Mouse (Mus musculus): Measurements from ENCODE around the gene Nol7. TPM values are rescaled to one million over a fixed set of nuclear protein-coding genes. Genes with fewer than 3 reads are reported as not detected.

Nol7 gene
- polyA plus RNA-seq, 1 experiment from 2014 or later = 177 TPM

DNA sequence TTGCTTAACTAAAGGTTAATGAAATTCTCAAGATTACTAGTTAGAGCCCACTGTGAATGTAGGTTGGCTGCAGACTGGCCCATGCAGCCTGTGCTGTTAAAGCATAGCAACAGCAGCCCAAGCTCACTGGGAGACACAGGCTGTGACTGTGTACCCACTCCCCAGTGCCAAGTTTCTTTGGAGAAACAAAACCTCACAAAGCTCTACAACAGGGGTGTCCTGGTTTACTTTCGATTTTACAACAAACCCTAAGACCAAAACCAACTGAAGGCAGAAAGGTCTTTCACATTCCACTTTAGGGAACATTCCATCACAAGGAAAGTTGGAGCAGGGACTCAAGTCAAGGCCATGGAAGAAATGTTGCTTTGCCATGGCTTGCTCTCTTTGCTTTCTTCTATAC is 44.4 kb downstream of the Nol7 start:
- 91% methylated on average over 1 of the region's 1 CpGs for WGBS

DNA sequence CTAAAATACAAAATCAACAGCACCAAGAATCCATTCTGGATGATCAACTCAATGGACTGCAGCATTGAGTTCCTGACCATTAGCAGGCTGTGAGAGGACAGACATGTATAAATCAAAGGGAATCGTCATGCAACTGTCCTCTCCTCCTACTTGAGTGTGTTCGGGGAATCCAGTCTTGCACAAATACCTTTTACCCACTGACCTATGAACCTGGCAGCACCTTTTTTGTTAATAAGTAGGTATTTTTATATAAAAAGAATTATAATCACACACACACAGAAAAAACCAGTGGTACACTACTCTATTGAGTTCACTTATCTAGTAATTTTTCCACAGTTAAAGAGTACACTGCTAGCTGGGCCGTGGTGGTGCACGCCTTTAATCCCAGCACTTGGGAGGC is 45.5 kb downstream of the Nol7 start:
- H3K4me2 ChIP-seq (replicated peaks) = no peak overlapping the region
- no peak for ATAC-seq (replicated peaks)
- no peak overlapping the region for H3K4me3 ChIP-seq
- H3K4me1 ChIP-seq = no peaks in the 10 kb centered on the region
- WGBS = 97% methylated on average over 4 of the region's 4 CpGs
- no peaks in the 10 kb centered on the region for H3K27me3 ChIP-seq
- no peak overlapping the region for H3K27ac ChIP-seq (replicated peaks)
- H3K9ac ChIP-seq (replicated peaks) = no peak overlapping the region
- H3K9me3 ChIP-seq = no peaks in the 10 kb centered on the region
- no peaks in the 10 kb centered on the region for H3K36me3 ChIP-seq

More for the DNA sequence above, 44.4 kb downstream of the Nol7 start:
- Histone ChIP-seq H3K36me3 (no peaks in the 10 kb centered on the region), H3K4me2 (replicated peaks) (no peak overlapping the region), H3K27ac (replicated peaks) (no peak overlapping the region), H3K9ac (replicated peaks) (no peak overlapping the region), H3K27me3 (no peaks in the 10 kb centered on the region), H3K4me3 (no peak overlapping the region), H3K9me3 (no peaks in the 10 kb centered on the region), H3K4me1 (no peaks in the 10 kb centered on the region)
- no peak for ATAC-seq (replicated peaks)

DNA sequence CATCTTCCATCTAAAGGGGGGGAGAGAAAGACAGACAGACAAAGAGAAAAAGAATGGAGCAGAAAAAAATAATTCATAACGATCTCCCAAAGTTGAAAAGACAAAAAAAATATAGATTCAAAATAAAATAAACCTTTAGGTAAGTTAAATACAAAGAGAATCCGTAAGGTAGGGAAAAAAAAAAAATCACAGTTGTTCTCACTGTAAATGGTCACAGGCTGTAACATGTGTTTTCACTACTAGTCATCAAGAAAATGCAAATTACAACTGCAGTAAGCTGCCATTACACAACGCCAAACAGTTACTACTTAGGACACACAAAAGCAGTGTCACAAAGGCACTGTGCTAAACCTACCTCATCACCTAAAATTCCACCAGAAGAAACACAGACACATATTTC is 46.5 kb downstream of the Nol7 start:
- 81% methylated on average over 3 of the region's 3 CpGs for WGBS
- Histone ChIP-seq H3K4me2 (replicated peaks) (no peak overlapping the region), H3K36me3 (no peaks in the 10 kb centered on the region), H3K27me3 (no peaks in the 10 kb centered on the region), H3K27ac (replicated peaks) (no peak overlapping the region), H3K9ac (replicated peaks) (no peak overlapping the region), H3K9me3 (no peaks in the 10 kb centered on the region), H3K4me1 (no peaks in the 10 kb centered on the region), H3K4me3 (no peak overlapping the region)
- no peak for ATAC-seq (replicated peaks)

DNA sequence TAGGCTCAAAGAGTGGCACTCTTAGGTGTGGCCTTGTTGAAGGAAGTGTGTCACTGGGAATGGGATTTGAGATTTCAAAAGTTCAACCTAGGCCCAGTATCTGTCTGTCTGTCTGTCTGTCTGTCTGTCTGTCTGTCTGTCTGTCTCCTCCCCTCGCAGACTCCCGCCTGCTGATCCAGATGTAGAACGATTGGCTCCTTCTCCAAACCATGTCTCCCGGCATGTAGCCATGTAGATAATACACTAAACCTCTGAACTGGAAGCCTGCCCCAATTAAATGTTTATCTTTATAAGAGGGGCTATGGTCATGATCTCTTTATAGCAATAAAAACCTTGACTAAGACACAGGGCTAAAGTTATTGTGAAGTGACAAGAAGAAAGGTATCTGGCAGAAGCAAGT is 47.6 kb downstream of the Nol7 start:
- no peak overlapping the region for H3K27ac ChIP-seq (replicated peaks)
- no peak overlapping the region for H3K4me3 ChIP-seq
- no peaks in the 10 kb centered on the region for H3K9me3 ChIP-seq
- no peak overlapping the region for H3K4me2 ChIP-seq (replicated peaks)
- no peak overlapping the region for H3K9ac ChIP-seq (replicated peaks)
- no peaks in the 10 kb centered on the region for H3K36me3 ChIP-seq
- H3K27me3 ChIP-seq = no peaks in the 10 kb centered on the region
- 87% methylated on average over 4 of the region's 4 CpGs for WGBS
- no peak for ATAC-seq (replicated peaks)
- H3K4me1 ChIP-seq = no peaks in the 10 kb centered on the region

DNA sequence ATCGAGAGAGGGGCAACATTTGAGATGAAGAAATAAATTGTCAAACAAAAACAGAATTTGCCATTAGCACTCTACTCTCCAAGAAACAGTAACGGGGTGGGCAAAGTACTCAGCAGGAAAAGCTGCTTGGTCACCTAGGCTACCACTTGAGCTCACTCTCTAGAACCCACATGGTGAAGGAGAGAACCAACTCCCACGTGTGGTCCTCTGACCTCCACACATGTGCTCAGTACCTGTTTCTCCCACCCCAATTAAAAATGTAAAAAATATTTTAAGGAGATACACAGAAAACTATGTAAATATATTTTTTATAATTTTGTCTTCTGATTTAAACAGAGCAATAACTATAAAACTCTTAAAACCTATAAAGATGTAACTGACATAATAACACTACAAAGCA is 49.5 kb downstream of the Nol7 start:
- no peak for ATAC-seq (replicated peaks)
- H3K9ac ChIP-seq (replicated peaks) = no peak overlapping the region
- H3K4me1 ChIP-seq = peaks cover 7% of the 10 kb centered on the region
- no peaks in the 10 kb centered on the region for H3K36me3 ChIP-seq
- no peak overlapping the region for H3K27ac ChIP-seq (replicated peaks)
- H3K4me2 ChIP-seq (replicated peaks) = no peak overlapping the region
- H3K4me3 ChIP-seq = no peak overlapping the region
- no peaks in the 10 kb centered on the region for H3K9me3 ChIP-seq
- 83% methylated on average over 3 of the region's 3 CpGs for WGBS
- no peaks in the 10 kb centered on the region for H3K27me3 ChIP-seq

DNA sequence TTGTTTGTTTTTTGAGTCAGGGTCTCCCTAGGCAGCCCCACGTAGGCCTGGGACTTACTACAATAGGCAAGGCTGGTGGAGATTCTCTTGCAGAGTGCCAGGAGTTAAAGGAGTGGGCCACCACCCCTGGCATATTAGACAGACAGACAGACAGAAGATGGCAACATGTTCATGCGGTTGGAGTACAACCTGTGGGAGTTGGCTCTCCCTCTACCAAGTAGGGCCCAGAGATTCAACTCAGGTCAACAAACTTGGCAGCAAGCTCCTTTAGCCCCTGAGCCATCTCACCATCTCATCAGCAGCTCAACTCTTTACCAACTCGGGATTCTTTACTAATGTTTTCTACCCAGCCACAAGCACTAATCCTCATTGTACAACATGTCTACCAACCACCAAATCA is 52.5 kb downstream of the Nol7 start:
- WGBS = 82% methylated on average over 3 of the region's 3 CpGs
- Histone ChIP-seq H3K27ac (replicated peaks) (no peak overlapping the region), H3K9ac (replicated peaks) (no peak overlapping the region), H3K36me3 (no peaks in the 10 kb centered on the region), H3K4me3 (no peak overlapping the region), H3K4me2 (replicated peaks) (no peak overlapping the region), H3K4me1 (peaks cover 19% of the 10 kb centered on the region), H3K9me3 (no peaks in the 10 kb centered on the region), H3K27me3 (no peaks in the 10 kb centered on the region)
- ATAC-seq (replicated peaks) = no peak

DNA sequence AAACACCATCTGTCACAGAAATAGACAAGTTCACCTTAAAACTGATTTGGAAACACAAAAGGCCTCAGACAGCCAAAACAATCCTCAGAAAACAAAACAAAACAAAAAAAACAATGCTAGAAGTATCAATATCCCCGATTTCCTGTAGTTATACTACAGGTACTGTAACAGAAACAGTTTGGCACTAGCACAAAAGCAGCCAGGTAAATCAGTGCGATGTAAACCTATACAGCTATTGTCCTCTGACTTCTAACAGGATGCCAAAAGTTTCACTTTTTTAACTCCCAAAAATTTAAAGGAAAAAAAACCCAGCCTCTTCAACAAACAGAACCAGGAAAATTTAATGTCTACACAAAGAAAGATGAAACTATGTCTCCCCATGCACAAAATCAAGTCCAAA is 54.0 kb downstream of the Nol7 start:
- Histone ChIP-seq H3K4me2 (replicated peaks) (no peak overlapping the region), H3K4me3 (no peak overlapping the region), H3K27me3 (no peaks in the 10 kb centered on the region), H3K4me1 (peaks cover 19% of the 10 kb centered on the region), H3K9me3 (no peaks in the 10 kb centered on the region), H3K27ac (replicated peaks) (no peak overlapping the region), H3K36me3 (no peaks in the 10 kb centered on the region), H3K9ac (replicated peaks) (no peak overlapping the region)
- WGBS = 91% methylated on average over 2 of the region's 2 CpGs
- ATAC-seq (replicated peaks) = no peak

DNA sequence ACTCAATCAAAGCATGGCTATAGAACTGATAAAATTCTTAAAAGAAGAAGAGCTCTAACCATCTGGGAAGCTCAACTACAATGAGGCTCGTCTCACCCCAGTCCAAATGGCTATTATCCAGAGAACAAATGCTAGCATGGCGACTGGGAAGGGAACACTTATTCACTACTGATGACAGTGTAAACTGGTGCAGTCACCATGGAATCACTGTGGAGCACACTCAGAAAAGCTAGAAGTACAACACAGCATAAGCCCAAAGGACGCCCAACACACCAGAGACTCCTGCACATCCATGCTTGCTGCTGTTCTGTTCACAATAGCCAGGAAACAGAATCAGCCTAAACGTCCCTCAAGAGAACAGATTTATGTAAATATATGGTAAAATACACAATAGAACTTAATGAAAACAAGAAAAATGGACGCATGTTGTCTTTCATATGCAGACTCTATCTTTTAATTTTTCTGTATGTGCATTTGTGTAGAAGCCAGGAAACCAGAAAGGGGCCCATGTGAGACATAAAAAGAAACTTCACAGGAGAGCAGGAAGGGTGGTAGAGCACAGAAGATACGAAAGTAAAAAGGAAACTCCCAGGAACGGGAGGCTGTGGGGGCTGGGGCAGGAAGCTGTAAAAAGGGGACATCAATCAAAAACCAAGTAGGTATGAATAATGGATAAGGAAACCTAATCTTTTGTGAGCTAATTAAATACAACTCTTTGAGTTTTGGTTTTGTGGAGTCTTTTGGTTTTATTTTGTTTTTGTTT is 54.8 kb downstream of the Nol7 start:
- Histone ChIP-seq H3K9ac (replicated peaks) (no peak overlapping the region), H3K4me3 (no peak overlapping the region), H3K4me2 (replicated peaks) (no peak overlapping the region), H3K4me1 (peaks cover 19% of the 10 kb centered on the region), H3K36me3 (no peaks in the 10 kb centered on the region), H3K9me3 (no peaks in the 10 kb centered on the region), H3K27ac (replicated peaks) (0 out of 2 replicates have a peak overlapping the region, but pooled peaks have one; percentile 20), H3K27me3 (no peaks in the 10 kb centered on the region)
- WGBS = 28% methylated on average over 7 of the region's 7 CpGs
- no peak for ATAC-seq (replicated peaks)

DNA sequence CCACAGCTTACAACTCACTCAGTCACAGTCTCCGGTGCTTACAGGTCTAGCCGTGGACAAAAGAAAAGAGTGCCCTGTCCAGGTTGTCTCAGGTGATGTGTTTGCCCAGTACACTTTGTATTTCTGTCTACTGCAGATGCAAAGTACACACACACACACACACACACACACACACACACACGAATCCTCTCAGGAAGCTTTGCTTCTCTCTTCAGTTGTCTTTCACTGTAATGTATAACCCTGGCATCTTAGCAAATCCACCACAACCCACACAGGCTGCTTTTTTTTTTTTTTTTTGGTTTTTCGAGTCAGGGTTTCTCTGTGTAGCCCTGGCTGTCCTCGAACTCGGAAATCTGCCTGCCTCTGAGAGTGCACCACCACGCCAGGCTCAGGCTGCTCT is 56.2 kb downstream of the Nol7 start:
- WGBS = 90% methylated on average over 7 of the region's 7 CpGs

More for the DNA sequence above, 56.2 kb downstream of the Nol7 start:
- H3K27me3 ChIP-seq = no peaks in the 10 kb centered on the region
- no peaks in the 10 kb centered on the region for H3K9me3 ChIP-seq
- H3K4me1 ChIP-seq = peaks cover 19% of the 10 kb centered on the region
- no peak overlapping the region for H3K4me2 ChIP-seq (replicated peaks)
- no peaks in the 10 kb centered on the region for H3K36me3 ChIP-seq
- no peak for ATAC-seq (replicated peaks)
- no peak overlapping the region for H3K4me3 ChIP-seq
- H3K27ac ChIP-seq (replicated peaks) = no peak overlapping the region
- H3K9ac ChIP-seq (replicated peaks) = no peak overlapping the region

Other genes starting within 250 kb of the Nol7 start
- gene Tbc1d7, start 226.9 kb upstream of the Nol7 start, polyA plus RNA-seq (2015; fragmentation: Nextera tagmentation; extraction: Ambion mirVana) = 79.1 and 79.9 TPM in 2 replicates
- 1.8 and 2.3 TPM in 2 replicates for gene Gfod1, start 94.2 kb upstream of the Nol7 start, polyA plus RNA-seq (2015; fragmentation: Nextera tagmentation; extraction: Ambion mirVana)
- gene Sirt5, start 32.9 kb upstream of the Nol7 start, polyA plus RNA-seq (2015; fragmentation: Nextera tagmentation; extraction: Ambion mirVana) = 42.8 and 44.4 TPM in 2 replicates
- 13.1 and 13.2 TPM in 2 replicates for gene Ranbp9, start 82.9 kb downstream of the Nol7 start, polyA plus RNA-seq (2015; fragmentation: Nextera tagmentation; extraction: Ambion mirVana)
- 7.5 and 8.6 TPM in 2 replicates for gene Mcur1, start 161.8 kb downstream of the Nol7 start, polyA plus RNA-seq (2015; fragmentation: Nextera tagmentation; extraction: Ambion mirVana)
- 47.8 and 50.8 TPM in 2 replicates for gene Rnf182, start 217.3 kb downstream of the Nol7 start, polyA plus RNA-seq (2015; fragmentation: Nextera tagmentation; extraction: Ambion mirVana)